Mouse (Mus musculus): ENCODE data around the gene Dnaaf5. TPM values are rescaled to one million over a fixed set of nuclear protein-coding genes. Genes with fewer than 3 reads are reported as not detected.

The Dnaaf5 gene
- polyA plus RNA-seq, 1 experiment: 196 TPM

DNA sequence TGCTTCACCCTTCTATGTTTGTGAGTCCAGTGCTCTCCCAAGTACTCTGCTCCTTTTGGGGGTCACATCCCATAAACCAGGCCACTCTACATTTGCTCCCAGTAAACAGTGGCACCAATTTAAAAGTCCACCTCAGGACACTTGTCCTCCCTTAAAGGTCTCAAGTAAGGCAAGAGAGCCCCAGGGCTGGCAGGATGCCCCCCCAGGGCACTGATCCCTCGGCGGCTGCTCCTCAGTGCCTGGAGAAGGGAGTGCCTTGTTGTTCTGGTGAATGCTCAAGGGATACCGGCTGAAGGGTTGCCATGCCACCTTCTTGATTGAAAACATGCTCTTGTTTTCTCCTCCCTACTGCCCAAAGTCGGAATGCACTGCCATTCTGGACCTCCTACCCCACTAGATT is 56.1 kb downstream of the Dnaaf5 start:
- Histone ChIP-seq H3K4me3 (replicated peaks) (no peak overlapping the region), H3K27me3 (replicated peaks) (no peaks in the 10 kb centered on the region), H3K9me3 (no peaks in the 10 kb centered on the region), H3K36me3 (replicated peaks; ENCODE audit: low read length) (peaks cover 54% of the 10 kb centered on the region), H3K4me1 (peaks cover 83% of the 10 kb centered on the region)
- TF ChIP-seq FLI1 (IDR thresholded peaks at IDR 0.05; ENCODE audit: low read length) (no peak), GATA1 (IDR thresholded peaks at IDR 0.05; ENCODE audit: borderline replicate concordance, low read length) (no peak)

DNA sequence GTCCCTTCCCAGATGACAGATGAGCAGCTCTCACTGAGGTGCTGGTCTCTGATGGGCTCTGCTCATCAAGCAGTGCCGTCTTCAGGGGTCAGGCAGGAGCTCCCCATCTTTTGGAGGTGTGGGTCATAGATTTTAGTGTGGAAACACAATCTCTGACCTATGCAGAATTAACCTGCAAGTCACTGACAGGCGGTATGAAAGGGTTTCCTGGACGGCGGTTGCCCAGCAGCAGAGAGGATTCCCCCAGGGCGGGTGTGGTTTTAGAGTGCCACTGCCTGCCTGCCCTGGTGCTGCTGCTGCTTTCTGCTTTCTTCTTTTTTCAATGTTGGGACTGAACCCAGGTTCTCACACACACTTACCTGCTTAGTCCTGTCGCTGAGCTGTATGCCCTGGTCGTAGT is 56.5 kb downstream of the Dnaaf5 start:
- Histone ChIP-seq H3K4me1 (peaks cover 78% of the 10 kb centered on the region), H3K36me3 (replicated peaks; ENCODE audit: low read length) (peaks cover 54% of the 10 kb centered on the region), H3K27me3 (replicated peaks) (no peaks in the 10 kb centered on the region), H3K4me3 (replicated peaks) (no peak overlapping the region), H3K9me3 (no peaks in the 10 kb centered on the region)
- TF ChIP-seq FLI1 (IDR thresholded peaks at IDR 0.05; ENCODE audit: low read length) (no peak), GATA1 (IDR thresholded peaks at IDR 0.05; ENCODE audit: borderline replicate concordance, low read length) (no peak)

DNA sequence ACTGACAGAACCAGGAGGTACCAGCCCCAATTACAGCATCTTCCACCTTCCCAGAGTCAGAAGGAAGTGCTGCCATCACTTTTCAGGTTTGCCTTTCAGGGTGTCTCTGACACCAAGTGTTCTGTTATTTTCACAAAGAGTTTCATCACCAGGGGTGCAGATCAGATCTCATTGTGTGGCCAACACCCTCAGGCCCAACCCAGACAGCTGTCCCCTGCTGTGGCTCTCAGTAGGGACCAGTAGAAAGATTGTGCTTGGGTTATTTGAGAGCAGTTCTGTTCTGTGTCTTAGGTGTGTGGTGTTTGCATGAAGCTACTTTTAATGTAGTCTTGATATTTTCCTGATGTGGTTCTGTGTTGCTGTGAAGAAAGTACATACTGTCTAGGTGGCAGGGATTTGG is 58.2 kb downstream of the Dnaaf5 start:
- Histone ChIP-seq H3K9me3 (no peaks in the 10 kb centered on the region), H3K27me3 (replicated peaks) (no peaks in the 10 kb centered on the region), H3K4me3 (replicated peaks) (no peak overlapping the region), H3K36me3 (replicated peaks; ENCODE audit: low read length) (peaks cover 66% of the 10 kb centered on the region), H3K4me1 (peaks cover 73% of the 10 kb centered on the region)
- no peak for TF ChIP-seq GATA1 (IDR thresholded peaks at IDR 0.05; ENCODE audit: borderline replicate concordance, low read length)
- no peak for TF ChIP-seq FLI1 (IDR thresholded peaks at IDR 0.05; ENCODE audit: low read length)

DNA sequence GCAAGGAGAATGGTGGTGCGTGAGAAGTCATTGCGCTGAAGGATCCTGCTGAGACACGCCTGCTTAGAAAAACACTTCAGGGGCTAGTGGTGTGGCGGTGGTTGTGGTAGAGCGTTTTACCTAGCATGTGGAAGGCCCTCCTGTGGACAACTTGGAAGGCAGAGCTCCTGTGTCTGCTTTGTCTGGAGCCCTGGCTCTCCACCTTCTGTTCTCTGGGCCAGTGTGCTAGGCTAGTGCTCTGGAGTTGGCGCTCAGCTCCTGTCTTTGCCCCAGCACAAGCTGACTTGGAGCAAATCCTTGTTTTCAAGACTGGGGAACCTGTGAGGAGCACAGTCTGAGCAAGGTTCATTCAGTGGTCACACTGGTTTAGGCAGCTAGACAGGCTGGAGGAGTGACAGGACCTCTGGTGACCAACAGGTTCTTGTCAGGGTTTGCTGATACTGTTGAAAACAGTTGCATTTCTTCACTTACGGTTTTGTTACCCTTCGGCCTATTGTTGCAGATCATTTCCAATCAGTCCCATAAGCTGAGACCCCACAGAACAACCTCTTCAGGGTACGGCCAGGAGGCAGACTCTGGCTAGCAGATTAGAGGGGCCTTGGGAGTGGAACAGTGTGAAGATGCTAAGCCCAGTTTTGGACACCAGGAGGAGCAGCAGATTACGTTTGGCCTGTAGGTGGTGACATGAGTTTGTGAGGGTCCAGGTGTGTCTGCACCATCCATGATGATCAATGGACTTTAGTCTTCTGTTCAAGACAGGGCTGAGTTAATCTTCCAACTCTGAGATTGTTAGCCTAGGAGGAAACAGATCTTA is 59.1 kb downstream of the Dnaaf5 start:
- H3K4me3 ChIP-seq (replicated peaks): no peak overlapping the region
- no peaks in the 10 kb centered on the region for H3K27me3 ChIP-seq (replicated peaks)
- no peaks in the 10 kb centered on the region for H3K9me3 ChIP-seq
- peaks cover 65% of the 10 kb centered on the region for H3K36me3 ChIP-seq (replicated peaks; ENCODE audit: low read length)
- H3K4me1 ChIP-seq: peaks cover 73% of the 10 kb centered on the region
- no peak for TF ChIP-seq GATA1 (IDR thresholded peaks at IDR 0.05; ENCODE audit: borderline replicate concordance, low read length)
- TF ChIP-seq FLI1 (IDR thresholded peaks at IDR 0.05; ENCODE audit: low read length): no peak

DNA sequence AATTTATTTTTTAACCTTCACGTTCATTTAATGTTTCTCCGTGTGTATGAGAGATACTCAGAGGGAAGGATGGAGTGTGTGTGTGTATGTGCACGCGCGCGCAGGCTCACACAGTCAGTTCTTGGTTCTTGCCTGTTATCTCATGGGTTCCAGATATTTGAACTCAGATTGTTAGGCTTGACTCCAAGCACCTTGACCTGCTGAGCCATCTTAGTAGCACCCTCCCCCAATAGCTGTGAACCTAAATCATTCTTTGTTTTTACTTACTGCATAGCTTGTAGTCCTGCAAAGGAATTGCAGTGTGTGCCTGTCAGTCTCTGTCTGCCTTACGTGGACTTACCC is 59.6 kb downstream of the Dnaaf5 start:
- Histone ChIP-seq H3K27me3 (replicated peaks) (no peaks in the 10 kb centered on the region), H3K4me1 (peaks cover 73% of the 10 kb centered on the region), H3K36me3 (replicated peaks; ENCODE audit: low read length) (peaks cover 70% of the 10 kb centered on the region), H3K9me3 (no peaks in the 10 kb centered on the region), H3K4me3 (replicated peaks) (no peak overlapping the region)
- no peak for TF ChIP-seq GATA1 (IDR thresholded peaks at IDR 0.05; ENCODE audit: borderline replicate concordance, low read length)
- TF ChIP-seq FLI1 (IDR thresholded peaks at IDR 0.05; ENCODE audit: low read length): no peak

DNA sequence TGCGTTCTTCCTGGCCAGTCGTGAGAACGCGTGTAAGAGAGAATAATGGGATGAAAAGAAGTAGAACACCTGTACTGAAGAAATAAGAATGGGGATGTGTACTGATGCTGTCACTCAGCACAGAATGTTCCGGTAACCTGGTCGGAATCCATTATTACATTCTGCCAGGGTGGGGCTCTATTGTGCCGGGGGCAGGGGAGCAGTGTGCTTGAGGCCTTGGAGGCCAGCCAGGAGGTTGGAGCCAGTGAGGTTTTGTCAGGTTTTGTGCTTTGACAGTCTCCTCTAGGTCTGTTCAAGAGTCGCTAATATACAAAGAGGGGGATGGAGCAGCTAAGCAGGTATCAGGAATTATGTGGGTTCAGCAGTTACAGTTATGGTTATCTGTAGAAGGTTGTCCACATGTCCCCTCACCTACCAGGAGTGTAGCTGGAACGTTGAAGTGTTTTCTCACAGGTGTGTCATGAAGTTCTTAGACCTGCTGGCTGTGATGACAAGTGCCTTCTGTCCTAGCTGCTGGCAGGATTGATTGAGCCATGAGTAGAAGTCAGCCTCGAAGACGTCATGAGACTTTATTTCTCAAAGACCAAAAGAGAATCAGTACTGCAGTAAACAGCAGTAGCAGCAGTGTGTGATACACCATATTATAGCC is 61.8 kb downstream of the Dnaaf5 start:
- no peak overlapping the region for H3K4me3 ChIP-seq (replicated peaks)
- H3K27me3 ChIP-seq (replicated peaks): no peaks in the 10 kb centered on the region
- H3K4me1 ChIP-seq: peaks cover 73% of the 10 kb centered on the region
- H3K36me3 ChIP-seq (replicated peaks; ENCODE audit: low read length): peaks cover 73% of the 10 kb centered on the region
- H3K9me3 ChIP-seq: no peaks in the 10 kb centered on the region
- no peak for TF ChIP-seq FLI1 (IDR thresholded peaks at IDR 0.05; ENCODE audit: low read length)
- no peak for TF ChIP-seq GATA1 (IDR thresholded peaks at IDR 0.05; ENCODE audit: borderline replicate concordance, low read length)

DNA sequence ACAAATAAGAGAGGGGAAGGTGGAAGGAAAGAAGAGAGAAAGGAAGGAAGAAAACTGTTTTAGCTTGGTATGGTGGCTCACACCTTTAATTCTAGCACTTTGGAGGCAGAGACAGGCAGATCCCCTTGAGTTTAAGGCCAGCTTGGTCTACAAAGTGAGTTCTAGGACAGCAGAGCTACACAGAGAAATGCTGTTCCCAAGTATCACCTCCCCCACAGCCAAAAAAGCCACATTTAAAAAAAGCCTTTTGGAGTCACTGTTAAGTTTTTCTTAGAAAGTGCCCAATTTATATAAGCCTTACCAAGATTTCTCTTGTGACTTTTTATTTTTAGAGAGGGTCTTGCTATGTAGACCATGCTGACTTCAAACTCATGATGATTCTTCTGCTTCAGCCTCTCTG is 64.3 kb downstream of the Dnaaf5 start:
- Histone ChIP-seq H3K4me3 (replicated peaks) (no peak overlapping the region), H3K36me3 (replicated peaks; ENCODE audit: low read length) (peaks cover 64% of the 10 kb centered on the region), H3K4me1 (peaks cover 60% of the 10 kb centered on the region), H3K27me3 (replicated peaks) (no peaks in the 10 kb centered on the region), H3K9me3 (no peaks in the 10 kb centered on the region)
- no peak for TF ChIP-seq GATA1 (IDR thresholded peaks at IDR 0.05; ENCODE audit: borderline replicate concordance, low read length)

DNA sequence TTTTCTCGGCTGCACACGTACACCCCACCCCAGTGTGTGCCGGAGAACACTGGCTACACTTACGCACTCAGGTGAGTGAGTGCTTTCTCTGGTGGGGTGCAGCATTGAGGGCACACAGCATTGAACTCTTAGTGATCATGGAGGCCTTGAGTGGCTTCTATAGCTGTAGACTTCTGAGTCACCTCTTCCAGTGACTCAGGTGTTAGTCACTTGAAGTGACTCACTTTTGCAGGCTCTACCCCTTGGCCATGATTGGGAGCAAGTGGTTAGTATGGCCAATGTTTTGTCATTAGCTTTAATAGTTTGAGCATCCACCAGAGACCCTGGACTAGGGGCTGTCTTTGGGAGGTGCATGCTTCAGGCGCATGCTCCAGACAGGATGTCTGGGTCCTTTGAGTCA is 65.2 kb downstream of the Dnaaf5 start:
- Histone ChIP-seq H3K9me3 (no peaks in the 10 kb centered on the region), H3K27me3 (replicated peaks) (no peaks in the 10 kb centered on the region), H3K4me3 (replicated peaks) (no peak overlapping the region), H3K4me1 (peaks cover 60% of the 10 kb centered on the region), H3K36me3 (replicated peaks; ENCODE audit: low read length) (peaks cover 61% of the 10 kb centered on the region)
- no peak for TF ChIP-seq FLI1 (IDR thresholded peaks at IDR 0.05; ENCODE audit: low read length)
- no peak for TF ChIP-seq GATA1 (IDR thresholded peaks at IDR 0.05; ENCODE audit: borderline replicate concordance, low read length)

DNA sequence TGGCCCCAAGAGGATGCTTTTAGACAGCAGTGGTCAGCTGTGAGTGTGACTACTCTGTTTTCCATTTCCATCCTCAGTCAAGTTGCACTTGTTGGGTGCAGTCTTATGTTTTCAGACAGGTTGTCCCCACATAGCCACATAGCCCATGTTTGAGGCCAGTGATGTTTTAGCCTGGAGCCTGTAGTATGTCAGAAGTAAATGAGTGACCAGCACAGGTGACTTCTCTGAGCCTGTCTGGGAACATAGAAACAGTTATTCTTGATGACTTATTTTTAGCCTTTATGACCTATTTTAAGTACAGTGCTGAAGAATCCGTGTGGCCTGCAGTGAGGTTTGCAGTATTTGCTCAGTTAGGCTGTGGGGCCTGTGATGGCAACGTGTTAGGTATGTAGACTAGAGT is 66.1 kb downstream of the Dnaaf5 start:
- peaks cover 61% of the 10 kb centered on the region for H3K36me3 ChIP-seq (replicated peaks; ENCODE audit: low read length)
- no peak overlapping the region for H3K4me3 ChIP-seq (replicated peaks)
- TF ChIP-seq FLI1 (IDR thresholded peaks at IDR 0.05; ENCODE audit: low read length): no peak
- TF ChIP-seq GATA1 (IDR thresholded peaks at IDR 0.05; ENCODE audit: borderline replicate concordance, low read length): no peak
- H3K9me3 ChIP-seq: no peaks in the 10 kb centered on the region
- peaks cover 57% of the 10 kb centered on the region for H3K4me1 ChIP-seq
- no peaks in the 10 kb centered on the region for H3K27me3 ChIP-seq (replicated peaks)

DNA sequence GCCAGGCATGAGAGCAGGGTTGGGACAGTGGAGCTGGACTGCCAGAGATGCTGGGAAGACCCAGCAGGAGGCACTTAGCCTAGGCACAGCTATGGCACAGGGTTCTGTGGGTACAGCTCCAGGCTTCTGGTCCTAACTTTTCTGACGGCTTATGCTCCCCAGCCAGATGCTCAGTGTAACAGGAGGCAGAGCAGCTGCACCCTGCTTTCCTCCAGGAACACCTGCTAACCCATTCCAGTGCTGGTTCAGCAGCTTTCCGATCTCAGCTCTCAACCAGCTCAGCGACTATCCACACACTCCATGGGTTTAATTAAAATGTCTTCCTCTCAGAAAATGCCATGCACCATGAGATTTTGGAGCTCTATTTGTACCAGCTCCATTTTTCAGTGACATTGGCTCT is 66.8 kb downstream of the Dnaaf5 start:
- H3K36me3 ChIP-seq (replicated peaks; ENCODE audit: low read length): peaks cover 66% of the 10 kb centered on the region
- TF ChIP-seq GATA1 (IDR thresholded peaks at IDR 0.05; ENCODE audit: borderline replicate concordance, low read length) (no peak), FLI1 (IDR thresholded peaks at IDR 0.05; ENCODE audit: low read length) (no peak)
- H3K9me3 ChIP-seq: no peaks in the 10 kb centered on the region
- H3K27me3 ChIP-seq (replicated peaks): no peaks in the 10 kb centered on the region
- peaks cover 59% of the 10 kb centered on the region for H3K4me1 ChIP-seq
- no peak overlapping the region for H3K4me3 ChIP-seq (replicated peaks)

All from megakaryocyte, embryonic 14.5 days (primary cell).